Comparison of ENCODE assay signal across 8 mouse cellular contexts in the genomic region with DNA sequence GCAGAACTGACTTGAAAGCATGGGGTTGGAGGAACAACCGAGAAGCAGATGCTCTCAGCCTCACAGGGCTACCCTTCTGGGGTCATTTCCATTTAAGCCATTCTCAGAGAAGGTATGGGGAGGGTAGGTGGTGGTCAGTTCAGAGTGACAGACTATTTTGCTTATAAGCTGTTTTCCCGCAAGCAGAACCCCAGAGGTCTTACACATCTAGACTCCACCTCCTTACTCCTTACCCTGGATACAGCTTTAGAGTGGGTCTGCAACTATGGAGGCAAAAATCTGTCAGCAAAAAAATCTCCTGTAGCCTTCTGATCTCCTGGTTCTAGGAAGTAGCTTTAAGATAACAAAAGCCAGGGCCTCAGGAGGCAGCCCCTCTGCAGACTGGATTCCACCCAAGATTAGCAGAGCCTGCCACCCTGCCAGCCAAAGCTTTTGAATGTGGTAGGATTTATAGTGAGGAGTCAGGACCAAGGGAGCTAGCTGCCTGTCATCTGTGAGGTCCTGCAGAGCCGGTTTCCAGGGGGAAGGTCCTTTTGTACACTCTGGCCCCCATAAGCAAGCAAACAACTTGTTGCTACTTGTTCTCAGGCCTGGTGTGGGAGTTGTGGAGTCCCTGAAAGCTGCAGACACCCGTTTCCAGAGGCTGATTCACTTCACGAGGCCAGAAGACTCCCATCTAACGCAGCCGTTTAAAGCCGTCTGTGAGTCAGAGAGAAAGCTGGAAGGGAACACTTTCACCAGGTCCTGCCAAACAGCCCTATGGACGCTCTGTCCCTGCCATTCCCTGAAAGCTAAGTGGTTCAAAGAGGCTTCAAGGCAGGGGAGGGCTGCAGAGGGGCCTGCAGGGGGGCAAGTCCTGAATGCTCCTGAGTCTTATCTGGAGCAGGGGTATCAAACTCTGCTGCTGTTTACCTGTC. TPM values are rescaled to one million over a fixed set of nuclear protein-coding genes. Genes with fewer than 3 reads are reported as not detected.
DNase-seq lines count a peak whose midpoint lies in the region; ATAC-seq and TF ChIP-seq lines count a peak whose summit lies in the region.

No protein-coding gene starts in this region.

- H3K36me3 ChIP-seq in kidney, postnatal 0 days (ENCODE audit: insufficient read depth, low read length) = peaks cover 3% of the 10 kb centered on the region; the same call in 1 of the 2 replicates
- no peaks in the 10 kb centered on the region for H3K36me3 ChIP-seq in forebrain, embryonic 15.5 days
- no peaks in the 10 kb centered on the region for H3K36me3 ChIP-seq in hindbrain, embryonic 11.5 days (ENCODE audit: control insufficient read depth, insufficient read depth, low read length)
- no peaks in the 10 kb centered on the region for H3K36me3 ChIP-seq in midbrain, embryonic 13.5 days

- peak; percentile 64 for DNase-seq in kidney, postnatal 0 days (ENCODE audit: low spot score)
- DNase-seq in kidney, adult 18-20 months = no peak
- peak; percentile 17 for DNase-seq in hindbrain, embryonic 11.5 days (ENCODE audit: low spot score)
- no peak for DNase-seq in spleen, postnatal 10 days (ENCODE audit: low spot score in 2 of 2)
- no peak for DNase-seq in right cerebral cortex, postnatal 25 days
- DNase-seq in kidney, adult 8-10 months = no peak

- ATAC-seq in kidney, postnatal 0 days (replicated peaks; ENCODE audit: low FRiP score, low read depth) = no peak
- ATAC-seq in forebrain, embryonic 15.5 days (replicated peaks) = no peak
- ATAC-seq in hindbrain, embryonic 11.5 days (ENCODE audit: low FRiP score) = no peak
- ATAC-seq in midbrain, embryonic 13.5 days = 0 out of 2 replicates have a peak, but pooled peaks have one; percentile 30

- H3K27me3 ChIP-seq in kidney, postnatal 0 days (ENCODE audit: insufficient read depth, low read length) = no peaks in the 10 kb centered on the region
- H3K27me3 ChIP-seq in forebrain, embryonic 15.5 days = no peaks in the 10 kb centered on the region
- H3K27me3 ChIP-seq in hindbrain, embryonic 11.5 days (ENCODE audit: control insufficient read depth, insufficient read depth, low read length) = no peaks in the 10 kb centered on the region
- H3K27me3 ChIP-seq in midbrain, embryonic 13.5 days = no peaks in the 10 kb centered on the region

- peak overlapping the region; percentile 39 for H3K27ac ChIP-seq in kidney, postnatal 0 days
- 0 out of 2 replicates have a peak overlapping the region, but pooled peaks have one; percentile 2 for H3K27ac ChIP-seq in forebrain, embryonic 15.5 days (replicated peaks)
- H3K27ac ChIP-seq in hindbrain, embryonic 11.5 days (ENCODE audit: low read depth, low read length) = 0 out of 2 replicates have a peak overlapping the region, but pooled peaks have one; percentile 5
- H3K27ac ChIP-seq in midbrain, embryonic 13.5 days = no peak overlapping the region

- 18% methylated on average over 9 of the region's 9 CpGs for WGBS in kidney, postnatal 0 days
- 16% methylated on average over 9 of the region's 9 CpGs for WGBS in forebrain, embryonic 15.5 days
- WGBS in hindbrain, embryonic 11.5 days = 23% methylated on average over 9 of the region's 9 CpGs
- whole genome bisulfite sequencing in midbrain, embryonic 13.5 days = 10% methylated on average over 9 of the region's 9 CpGs

- H3K9ac ChIP-seq in kidney, postnatal 0 days (ENCODE audit: low read depth, low read length) = no peak overlapping the region
- no peak overlapping the region for H3K9ac ChIP-seq in forebrain, embryonic 15.5 days (replicated peaks)
- H3K9ac ChIP-seq in hindbrain, embryonic 11.5 days (ENCODE audit: low read depth, low read length) = no peak overlapping the region
- H3K9ac ChIP-seq in midbrain, embryonic 13.5 days (replicated peaks) = no peak overlapping the region

- no peak overlapping the region for H3K4me3 ChIP-seq in kidney, postnatal 0 days (replicated peaks; ENCODE audit: low read depth, low read length)
- H3K4me3 ChIP-seq in forebrain, embryonic 15.5 days = no peak overlapping the region
- H3K4me3 ChIP-seq in hindbrain, embryonic 11.5 days (ENCODE audit: low read depth, low read length) = no peak overlapping the region
- H3K4me3 ChIP-seq in midbrain, embryonic 13.5 days (replicated peaks) = no peak overlapping the region

- no peaks in the 10 kb centered on the region for H3K9me3 ChIP-seq in kidney, postnatal 0 days (replicated peaks; ENCODE audit: low read length)
- H3K9me3 ChIP-seq in forebrain, embryonic 15.5 days = no peaks in the 10 kb centered on the region
- no peaks in the 10 kb centered on the region for H3K9me3 ChIP-seq in hindbrain, embryonic 11.5 days (ENCODE audit: control insufficient read depth, low read length)
- H3K9me3 ChIP-seq in midbrain, embryonic 13.5 days = no peaks in the 10 kb centered on the region

- H3K4me2 ChIP-seq in kidney, postnatal 0 days (ENCODE audit: low read length) = no peak overlapping the region
- H3K4me2 ChIP-seq in forebrain, embryonic 15.5 days (replicated peaks) = no peak overlapping the region
- no peak overlapping the region for H3K4me2 ChIP-seq in hindbrain, embryonic 11.5 days (replicated peaks; ENCODE audit: low read depth, low read length)
- H3K4me2 ChIP-seq in midbrain, embryonic 13.5 days (replicated peaks) = no peak overlapping the region

- TF ChIP-seq CTCF in kidney, postnatal 0 days (IDR thresholded peaks at IDR 0.05; ENCODE audit: low read depth) = no peak

- peaks cover 4% of the 10 kb centered on the region; the same call in 1 of the 2 replicates for H3K4me1 ChIP-seq in kidney, postnatal 0 days (replicated peaks; ENCODE audit: insufficient read depth, low read length)
- H3K4me1 ChIP-seq in forebrain, embryonic 15.5 days = peaks cover 9% of the 10 kb centered on the region; the same call in 1 of the 2 replicates
- H3K4me1 ChIP-seq in hindbrain, embryonic 11.5 days (replicated peaks; ENCODE audit: control insufficient read depth, insufficient read depth, low read length) = peaks cover 3% of the 10 kb centered on the region; the same call in 1 of the 2 replicates
- H3K4me1 ChIP-seq in midbrain, embryonic 13.5 days (replicated peaks) = peaks cover 9% of the 10 kb centered on the region

RNA-seq across cellular contexts. Expression of gene Lamc2, which starts 52.1 kb away (rescaled TPM):
- 47.7 and 51.4 TPM in 2 replicates for polyA plus RNA-seq in kidney, postnatal 0 days (2015; fragmentation: Nextera tagmentation; extraction: Ambion mirVana)
- polyA plus RNA-seq in forebrain, embryonic 15.5 days (2015; fragmentation: Nextera tagmentation; extraction: Ambion mirVana) = 1.2 and 1.3 TPM in 2 replicates
- 0.77 and 1.0 TPM in 2 replicates for polyA plus RNA-seq in hindbrain, embryonic 11.5 days (2014; fragmentation: Nextera tagmentation; extraction: Ambion mirVana)
- polyA plus RNA-seq in midbrain, embryonic 13.5 days (2015; fragmentation: Nextera tagmentation; extraction: Ambion mirVana) = 0.44 and 0.53 TPM in 2 replicates

Comparison
In these comparisons a context has a peak if more than half of its experiments do, and no peak if none do; other contexts are left out.
1. DNase-seq: peak in kidney, postnatal 0 days (single experiment) and hindbrain, embryonic 11.5 days (single experiment); none in kidney, adult 18-20 months (single experiment), spleen, postnatal 10 days (0 of 2), right cerebral cortex, postnatal 25 days (single experiment) and kidney, adult 8-10 months (0 of 2).
2. RNA of gene Lamc2, which starts 52.1 kb away (polyA plus RNA-seq): 47.7 to 51.4 TPM in kidney, postnatal 0 days; 1.2 to 1.3 TPM in forebrain, embryonic 15.5 days, 0.77 to 1.0 TPM in hindbrain, embryonic 11.5 days and 0.44 to 0.53 TPM in midbrain, embryonic 13.5 days; every median in the first group is over 10 times any median in the second.